Mouse (Mus musculus) olfactory bulb, adult 2 months (tissue): ENCODE measurements around the gene 1600014C10Rik.

ENCODE experiments used
- CTCF ChIP-seq: fragments of 200-500 bp; IDR thresholded peaks from 2 replicates; pipeline ENCODE4 v1.5.1; 2012; ENCODE audit warnings: low read depth, mild to moderate bottlenecking, low read length, moderate library complexity; ENCODE audit not compliant: insufficient read depth
- POLR2A ChIP-seq: fragments of 200-500 bp; IDR thresholded peaks from 2 replicates; pipeline ENCODE4 v1.6.1; 2012; ENCODE audit warnings: mild to moderate bottlenecking, low read depth, low read length, moderate library complexity; ENCODE audit not compliant: insufficient read depth

DNA sequence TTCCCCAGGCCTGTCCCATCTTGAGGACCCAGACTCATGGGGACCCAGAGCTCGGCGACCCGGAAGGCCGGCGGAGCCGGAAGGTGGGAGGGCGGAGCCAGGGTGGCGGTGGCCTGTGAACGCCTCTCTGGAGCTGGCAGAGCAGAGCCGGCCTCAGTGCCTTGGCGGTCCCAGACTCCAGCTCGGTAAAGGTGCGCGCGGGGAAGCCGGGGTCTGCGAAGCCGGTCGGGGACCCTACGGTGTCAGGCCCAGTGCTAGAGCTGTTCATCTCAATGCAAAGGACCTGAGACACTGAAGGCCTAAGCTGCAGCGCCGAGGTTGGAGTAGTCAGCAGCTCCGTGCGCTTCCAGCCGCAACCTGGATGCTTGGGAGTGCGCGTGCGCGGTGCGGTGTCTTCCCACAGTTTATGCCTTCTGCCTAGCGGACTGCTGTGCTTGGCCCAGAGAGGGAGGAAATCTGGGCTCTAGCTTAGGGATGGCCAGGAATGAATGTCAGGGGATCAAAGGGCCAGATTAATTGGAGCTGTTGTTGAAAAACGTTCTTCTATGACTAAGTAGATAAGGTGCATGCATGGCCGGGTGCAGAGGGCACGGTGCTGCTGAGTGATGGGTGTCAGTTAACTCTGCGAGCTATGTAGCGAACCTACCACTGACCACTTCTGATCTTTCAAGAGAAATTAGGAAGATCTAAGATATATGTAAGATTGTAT, 846 bp downstream of the 1600014C10Rik start:
- peak; percentile 81 for TF ChIP-seq POLR2A
- no peak for TF ChIP-seq CTCF
